Mouse (Mus musculus) G1E (cell line): ENCODE results near the gene Derl2.

ENCODE experiments used
- CTCF ChIP-seq: IDR thresholded peaks from 2 replicates; pipeline ENCODE4 v1.5.1; 2012; ENCODE audit warnings: low read depth, low read length, inconsistent platforms, mixed read lengths
- GATA1 ChIP-seq: IDR thresholded peaks from 2 replicates; pipeline ENCODE4 v1.6.1; 2012; ENCODE audit warnings: borderline replicate concordance, low read length, inconsistent platforms, mixed read lengths
- GATA2 ChIP-seq: IDR thresholded peaks from 2 replicates; pipeline ENCODE4 v1.6.1; 2012; ENCODE audit warnings: low read depth, low read length, inconsistent platforms, borderline replicate concordance
- TAL1 ChIP-seq: conservative IDR thresholded peaks from 2 replicates; pipeline ENCODE4 v1.6.1; 2012; ENCODE audit warnings: low read depth, low read length, inconsistent platforms, mixed read lengths

GRCm38 (mm10) chr11:71033163-71033761 is 13.6 kb upstream of the Derl2 start, which contains the start of gene 6330403K07Rik:
- TF ChIP-seq CTCF: no peak
- no peak for TF ChIP-seq TAL1
- TF ChIP-seq GATA1: no peak
- TF ChIP-seq GATA2: no peak
